Mouse (Mus musculus) heart, embryonic 13.5 days (tissue): Measurements from ENCODE around the gene Ppp1r15a. TPM values are rescaled to one million over a fixed set of nuclear protein-coding genes. Genes with fewer than 3 reads are reported as not detected.

Experiments
- ATAC-seq: fragments of 200-750 bp; cut with Nextera tagmentation; 2 replicates; pipeline ENCODE4 v1.8.0; 2017; ENCODE audit warnings: moderate TSS enrichment; ENCODE audit not compliant: insufficient number of reproducible peaks, low FRiP score, low TSS enrichment; ENCODE audit errors: extremely low read depth
- H3K27ac ChIP-seq: fragments of 300-500 bp; sonication (generic); replicated peaks from 2 replicates; pipeline ENCODE4 v1.5.1; 2015; ENCODE audit warnings: moderate library complexity, mild to moderate bottlenecking, inconsistent platforms
- H3K27me3 ChIP-seq: fragments of 300-500 bp; sonication (generic); replicated peaks from 2 replicates; pipeline ENCODE4 v1.6.1; 2015; ENCODE audit warnings: mild to moderate bottlenecking, inconsistent platforms
- H3K36me3 ChIP-seq: fragments of 300-500 bp; sonication (generic); 2 replicates; pipeline ENCODE4 v1.6.1; 2015; ENCODE audit warnings: mild to moderate bottlenecking, inconsistent platforms
- H3K4me1 ChIP-seq: fragments of 300-500 bp; sonication (generic); 2 replicates; pipeline ENCODE4 v1.6.1; 2015; ENCODE audit warnings: inconsistent platforms
- H3K4me2 ChIP-seq: fragments of 300-500 bp; sonication (generic); 2 replicates; pipeline ENCODE4 v1.6.1; 2015; ENCODE audit warnings: inconsistent platforms, mild to moderate bottlenecking, moderate library complexity
- H3K4me3 ChIP-seq: fragments of 300-500 bp; sonication (generic); 2 replicates; pipeline ENCODE4 v1.5.1; 2015; ENCODE audit warnings: moderate library complexity, mild to moderate bottlenecking, inconsistent platforms
- H3K9ac ChIP-seq: fragments of 300-500 bp; sonication (generic); 2 replicates; pipeline ENCODE4 v1.6.1; 2015; ENCODE audit warnings: inconsistent platforms, mild to moderate bottlenecking, moderate library complexity
- H3K9me3 ChIP-seq: fragments of 300-500 bp; sonication (generic); 2 replicates; pipeline ENCODE4 v1.6.1; 2016; ENCODE audit warnings: inconsistent platforms
- WGBS: fragments of 180-500 bp; shearing (Covaris S2); methylation state at CpG from one replicate; pipeline ENCODE4 v1.1.7; 2015; ENCODE audit warnings: mixed read lengths; 5-methylcytosine and 5-hydroxymethylcytosine counted together
- polyA plus RNA-seq: library from polyadenylated mRNA; unstranded; fragments of >200 nt; fragmentation: Nextera tagmentation; extraction: Ambion mirVana; gene quantifications from 2 replicates; pipeline ENCODE4 v1.2.1, GENCODE M21; 2015

The Ppp1r15a gene
- polyA plus RNA-seq, 1 experiment from 2014 or later: 49.6 TPM

DNA sequence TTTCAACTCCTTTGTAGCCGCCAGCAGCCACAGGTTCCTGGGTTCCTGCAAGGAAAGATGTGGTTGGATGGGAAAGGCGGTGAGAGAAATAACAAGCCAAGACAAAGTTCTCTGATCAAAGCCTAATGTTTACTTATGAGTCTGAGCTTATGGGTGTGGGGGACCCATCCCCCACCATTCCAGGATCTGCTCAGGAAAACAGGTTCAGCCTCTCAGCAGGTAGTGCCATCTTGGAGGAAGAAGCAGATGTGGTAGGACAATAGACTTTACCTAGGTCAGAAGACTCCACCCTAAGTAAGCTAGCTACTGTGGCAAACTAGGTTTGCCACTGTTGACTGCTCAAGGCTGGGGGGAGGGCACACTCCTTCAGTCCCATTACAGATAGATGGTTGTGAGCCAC lies 38.7 kb upstream of the Ppp1r15a start:
- H3K27ac ChIP-seq: no peak overlapping the region
- H3K9ac ChIP-seq: no peak overlapping the region
- H3K4me3 ChIP-seq: no peak overlapping the region
- H3K27me3 ChIP-seq: peaks cover 3% of the 10 kb centered on the region; the same call in 1 of the 2 replicates
- H3K36me3 ChIP-seq: no peaks in the 10 kb centered on the region
- 65% methylated on average over 2 of the region's 2 CpGs for WGBS
- H3K9me3 ChIP-seq: no peaks in the 10 kb centered on the region
- peaks cover 40% of the 10 kb centered on the region for H3K4me1 ChIP-seq
- ATAC-seq: no peak
- no peak overlapping the region for H3K4me2 ChIP-seq

DNA sequence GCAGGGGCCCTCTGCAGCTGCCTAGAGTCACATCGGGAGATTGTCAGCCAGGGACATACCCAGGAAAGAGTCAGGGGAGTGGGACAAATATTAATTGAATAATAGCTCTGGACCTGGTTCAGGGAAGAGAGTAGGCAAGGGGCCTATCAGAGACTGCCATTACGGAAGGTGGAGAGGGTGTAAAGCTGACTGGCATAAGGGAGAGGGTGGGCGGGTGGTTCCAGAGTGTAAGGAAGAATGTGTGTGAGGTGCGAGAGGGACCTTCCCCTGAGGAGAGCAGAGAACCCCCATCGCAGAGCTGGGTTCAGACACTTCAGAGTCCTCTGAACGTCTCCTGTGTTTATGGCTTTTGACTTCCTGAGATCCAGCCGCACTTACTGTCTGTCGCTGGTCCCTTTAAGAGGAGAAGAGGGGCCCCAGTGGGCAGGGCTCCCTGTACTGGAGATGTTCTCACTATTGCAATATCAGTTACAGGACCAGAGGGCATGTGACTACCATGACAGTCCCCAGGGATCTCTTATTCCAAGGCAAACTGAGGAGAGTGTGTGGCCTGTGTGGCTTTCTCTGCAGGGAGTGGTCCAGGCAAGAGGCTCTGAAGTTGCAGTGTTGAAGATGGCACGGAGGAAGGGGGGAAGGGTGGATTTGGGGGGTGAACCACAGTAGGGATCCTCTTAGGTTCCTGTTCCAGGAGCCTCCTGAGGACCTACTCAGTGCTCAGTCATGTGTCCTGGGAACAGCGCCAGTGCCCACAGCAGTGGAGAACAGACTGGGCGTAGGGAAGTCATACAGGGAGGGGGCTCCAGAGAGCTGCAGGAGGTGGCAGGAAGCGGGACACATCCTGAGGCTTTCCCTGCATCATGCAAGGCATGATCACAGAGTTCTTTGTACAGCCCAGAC lies 35.8 kb upstream of the Ppp1r15a start:
- Histone ChIP-seq H3K4me2 (peak overlapping the region; percentile 50), H3K4me3 (no peak overlapping the region), H3K9me3 (no peaks in the 10 kb centered on the region), H3K27ac (no peak overlapping the region), H3K4me1 (peaks cover 19% of the 10 kb centered on the region), H3K27me3 (peaks cover 6% of the 10 kb centered on the region; the same call in 1 of the 2 replicates), H3K9ac (peak overlapping the region; percentile 61), H3K36me3 (no peaks in the 10 kb centered on the region)
- 38% methylated on average over 12 of the region's 12 CpGs for WGBS
- no peak for ATAC-seq

DNA sequence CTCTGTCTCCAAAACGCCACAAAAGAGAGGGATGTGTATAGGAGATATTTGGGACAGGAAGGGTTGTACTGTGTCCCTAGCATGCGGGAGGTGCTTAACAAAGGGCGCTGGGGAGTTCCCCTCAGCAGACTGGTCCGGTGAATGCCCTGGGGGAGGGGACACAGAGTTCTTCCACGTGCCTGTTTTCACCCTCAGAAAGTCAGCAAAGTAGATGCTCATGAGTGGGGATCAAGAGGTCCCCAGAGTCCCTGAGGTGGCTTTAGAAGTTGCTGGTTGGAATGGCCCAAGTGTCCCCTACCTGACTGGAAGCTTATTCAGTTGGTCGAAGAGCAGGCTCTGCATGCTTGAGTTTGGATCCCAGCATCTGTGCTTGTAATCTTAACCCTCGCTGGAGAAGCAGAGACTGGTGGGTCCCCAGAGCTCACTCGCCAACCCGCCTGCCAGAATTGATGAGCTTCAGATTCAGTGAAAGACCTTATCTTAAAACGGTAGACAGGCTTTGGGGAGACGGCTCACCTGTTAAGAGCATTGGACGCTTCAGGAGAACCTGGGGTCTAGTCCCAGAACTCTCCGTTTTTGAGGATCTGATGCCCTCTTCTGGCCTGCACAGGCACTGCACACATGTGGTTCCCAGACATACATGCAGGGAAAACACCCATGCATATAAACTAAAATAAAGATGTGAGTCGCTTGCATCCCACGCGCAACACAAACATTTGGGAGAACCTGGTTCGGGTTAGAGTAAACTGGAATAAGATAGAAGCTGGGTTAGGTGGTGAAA lies 35.0 kb upstream of the Ppp1r15a start:
- Histone ChIP-seq H3K36me3 (no peaks in the 10 kb centered on the region), H3K27ac (no peak overlapping the region), H3K9ac (peak overlapping the region; percentile 50; the same call in 1 of the 2 replicates), H3K27me3 (peaks cover 6% of the 10 kb centered on the region; the same call in 1 of the 2 replicates), H3K4me1 (peaks cover 19% of the 10 kb centered on the region), H3K4me3 (no peak overlapping the region), H3K4me2 (peak overlapping the region; percentile 50), H3K9me3 (no peaks in the 10 kb centered on the region)
- WGBS: 20% methylated on average over 17 of the region's 17 CpGs
- no peak for ATAC-seq

GRCm38 (mm10) chr7:45560241-45560640 lies 34.2 kb upstream of the Ppp1r15a start:
- Histone ChIP-seq H3K4me2 (no peak overlapping the region), H3K9ac (no peak overlapping the region), H3K4me1 (peaks cover 19% of the 10 kb centered on the region), H3K27me3 (peaks cover 6% of the 10 kb centered on the region; the same call in 1 of the 2 replicates), H3K4me3 (no peak overlapping the region), H3K27ac (no peak overlapping the region), H3K36me3 (no peaks in the 10 kb centered on the region), H3K9me3 (no peaks in the 10 kb centered on the region)
- WGBS: 74% methylated on average over 7 of the region's 7 CpGs
- no peak for ATAC-seq

DNA sequence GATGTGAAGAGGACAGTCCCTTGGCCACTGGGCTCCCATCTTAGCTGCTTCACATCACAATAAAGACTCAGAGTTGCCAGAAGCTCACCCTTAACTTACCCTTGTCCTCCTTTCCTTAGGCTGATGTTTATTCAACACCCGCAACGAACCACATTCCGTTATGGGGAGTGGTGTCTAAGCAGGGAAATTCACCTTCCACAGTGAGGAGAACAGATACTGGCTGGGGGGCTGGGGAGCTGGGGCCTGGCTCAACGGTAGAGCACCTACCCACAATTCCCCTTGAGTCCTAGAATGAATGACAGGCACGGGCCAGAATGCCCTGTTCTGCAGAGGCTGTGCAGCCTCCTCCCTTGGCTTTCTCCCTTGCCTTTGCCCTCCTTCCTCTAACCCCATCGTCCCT lies 32.8 kb upstream of the Ppp1r15a start:
- peaks cover 6% of the 10 kb centered on the region; the same call in 1 of the 2 replicates for H3K27me3 ChIP-seq
- H3K4me3 ChIP-seq: no peak overlapping the region
- H3K4me1 ChIP-seq: peaks cover 19% of the 10 kb centered on the region
- H3K36me3 ChIP-seq: no peaks in the 10 kb centered on the region
- WGBS: 28% methylated on average over 6 of the region's 6 CpGs
- no peaks in the 10 kb centered on the region for H3K9me3 ChIP-seq
- H3K4me2 ChIP-seq: no peak overlapping the region
- 0 out of 2 replicates have a peak overlapping the region, but pooled peaks have one; percentile 24 for H3K9ac ChIP-seq
- no peak overlapping the region for H3K27ac ChIP-seq
- no peak for ATAC-seq

GRCm38 (mm10) chr7:45555787-45556186 lies 29.7 kb upstream of the Ppp1r15a start:
- Histone ChIP-seq H3K4me1 (peaks cover 4% of the 10 kb centered on the region; the same call in 1 of the 2 replicates), H3K4me2 (no peak overlapping the region), H3K4me3 (no peak overlapping the region), H3K9ac (no peak overlapping the region), H3K9me3 (no peaks in the 10 kb centered on the region), H3K27ac (no peak overlapping the region), H3K36me3 (no peaks in the 10 kb centered on the region), H3K27me3 (peaks cover 6% of the 10 kb centered on the region; the same call in 1 of the 2 replicates)
- no peak for ATAC-seq
- 33% methylated on average over 8 of the region's 8 CpGs for WGBS

GRCm38 (mm10) chr7:45554744-45555143 lies 28.7 kb upstream of the Ppp1r15a start, which contains the start of gene Hsd17b14:
Hsd17b14 (plus strand) TSS chr7:45554893.
- ATAC-seq: no peak

DNA sequence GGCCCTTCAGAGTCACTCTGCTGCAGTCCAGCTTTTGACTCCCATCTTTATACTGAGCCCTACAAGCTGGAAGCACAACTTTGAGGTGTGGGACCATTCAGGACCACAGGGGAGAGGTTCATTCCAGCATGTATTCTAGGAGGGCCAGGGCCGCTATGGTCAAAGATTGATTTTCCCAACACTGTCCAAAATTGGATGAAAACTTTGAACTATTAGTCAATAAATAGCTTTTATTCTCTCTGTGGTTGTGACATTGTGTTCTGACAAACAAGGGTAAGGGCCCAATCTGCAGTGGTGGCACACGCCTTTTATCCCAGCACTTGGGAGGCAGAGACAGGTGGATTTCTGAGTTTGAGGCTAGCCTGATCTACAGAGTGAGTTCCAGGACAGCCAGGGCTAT lies 27.9 kb upstream of the Ppp1r15a start:
- H3K36me3 ChIP-seq: no peaks in the 10 kb centered on the region
- H3K27ac ChIP-seq: no peak overlapping the region
- H3K9me3 ChIP-seq: no peaks in the 10 kb centered on the region
- 0 out of 2 replicates have a peak, but pooled peaks cover 3% of the 10 kb centered on the region for H3K27me3 ChIP-seq
- H3K4me3 ChIP-seq: no peak overlapping the region
- no peak overlapping the region for H3K9ac ChIP-seq
- H3K4me1 ChIP-seq: peaks cover 2% of the 10 kb centered on the region; the same call in 1 of the 2 replicates
- WGBS: 87% methylated on average over 2 of the region's 2 CpGs
- no peak for ATAC-seq
- H3K4me2 ChIP-seq: no peak overlapping the region

More at GRCm38 (mm10) chr7:45554744-45555143, 28.7 kb upstream of the Ppp1r15a start, which contains the start of gene Hsd17b14:
- WGBS: 42% methylated on average over 8 of the region's 8 CpGs
- no peaks in the 10 kb centered on the region for H3K9me3 ChIP-seq
- no peak within 1 kb of the TSS for H3K9ac ChIP-seq
- H3K4me1 ChIP-seq: peaks cover 3% of the 10 kb centered on the region; the same call in 1 of the 2 replicates
- H3K36me3 ChIP-seq: no peaks in the 10 kb centered on the region
- H3K27ac ChIP-seq: no peak within 1 kb of the TSS
- H3K4me2 ChIP-seq: no peak within 1 kb of the TSS
- H3K4me3 ChIP-seq: no peak within 1 kb of the TSS
- H3K27me3 ChIP-seq: 0 out of 2 replicates have a peak, but pooled peaks cover 3% of the 10 kb centered on the region

DNA sequence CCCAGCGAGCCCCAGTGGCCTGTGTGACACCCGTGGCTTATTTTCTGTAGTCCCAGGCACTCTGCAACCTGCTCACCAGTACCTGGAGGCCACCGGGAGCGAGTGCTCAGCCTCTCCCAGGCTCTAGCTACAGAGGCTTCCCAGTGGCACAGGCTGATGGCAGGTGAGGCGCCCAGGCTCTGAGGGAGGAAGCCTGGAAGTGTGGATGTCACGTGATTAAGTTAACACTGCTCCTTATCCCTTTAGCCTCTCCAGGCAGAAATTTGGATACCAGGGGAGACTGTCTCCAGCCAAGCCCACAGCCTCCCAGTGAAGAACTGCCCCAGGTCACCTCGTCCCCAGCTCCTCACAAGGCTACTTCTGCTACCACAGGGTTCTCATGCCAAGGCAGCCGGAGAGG lies 27.5 kb upstream of the Ppp1r15a start:
- WGBS: 47% methylated on average over 8 of the region's 8 CpGs
- 0 out of 2 replicates have a peak, but pooled peaks cover 1% of the 10 kb centered on the region for H3K27me3 ChIP-seq
- no peaks in the 10 kb centered on the region for H3K36me3 ChIP-seq
- no peak overlapping the region for H3K9ac ChIP-seq
- H3K4me1 ChIP-seq: no peaks in the 10 kb centered on the region; the same call in 1 of the 2 replicates
- H3K4me2 ChIP-seq: no peak overlapping the region
- no peak for ATAC-seq
- H3K27ac ChIP-seq: no peak overlapping the region
- H3K4me3 ChIP-seq: no peak overlapping the region
- H3K9me3 ChIP-seq: no peaks in the 10 kb centered on the region

GRCm38 (mm10) chr7:45551512-45551883 lies 25.4 kb upstream of the Ppp1r15a start:
- no peaks in the 10 kb centered on the region for H3K27me3 ChIP-seq
- H3K4me2 ChIP-seq: no peak overlapping the region
- H3K4me3 ChIP-seq: no peak overlapping the region
- no peak for ATAC-seq
- H3K36me3 ChIP-seq: no peaks in the 10 kb centered on the region
- WGBS: 68% methylated on average over 8 of the region's 8 CpGs
- no peaks in the 10 kb centered on the region; the same call in 1 of the 2 replicates for H3K4me1 ChIP-seq
- no peak overlapping the region for H3K9ac ChIP-seq
- no peak overlapping the region for H3K27ac ChIP-seq
- H3K9me3 ChIP-seq: no peaks in the 10 kb centered on the region
